Mouse (Mus musculus) limb, embryonic 14.5 days (tissue): ENCODE measurements around the gene Mcm3ap. TPM values are rescaled to one million over a fixed set of nuclear protein-coding genes. Genes with fewer than 3 reads are reported as not detected.

Experiments
- ATAC-seq: fragments of 200-750 bp; cut with Nextera tagmentation; 2 replicates; pipeline ENCODE4 v1.8.0; 2017; ENCODE audit warnings: low read depth, moderate number of reproducible peaks, moderate TSS enrichment; ENCODE audit not compliant: low FRiP score
- DNase-seq: peaks from one replicate; pipeline ENCODE4 v3.0.0-alpha.2; 2015; ENCODE audit warnings: low spot score
- H3K27ac ChIP-seq: fragments of 300-500 bp; sonication (generic); replicated peaks from 2 replicates; pipeline ENCODE4 v1.5.1; 2014; ENCODE audit warnings: low read depth, mild to moderate bottlenecking, low read length, moderate library complexity, mixed read lengths
- H3K27me3 ChIP-seq: fragments of 300-500 bp; sonication (generic); 2 replicates; pipeline ENCODE4 v1.6.1; 2014; ENCODE audit warnings: low read length, mixed read lengths; ENCODE audit not compliant: control insufficient read depth, insufficient read depth
- H3K36me3 ChIP-seq: fragments of 300-500 bp; sonication (generic); 2 replicates; pipeline ENCODE4 v1.6.1; 2014; ENCODE audit warnings: mild to moderate bottlenecking, low read length, moderate library complexity, mixed read lengths; ENCODE audit not compliant: control insufficient read depth, insufficient read depth
- H3K4me1 ChIP-seq: fragments of 300-500 bp; sonication (generic); 2 replicates; pipeline ENCODE4 v1.6.1; 2014; ENCODE audit warnings: antibody characterized with exemption, low read length, mixed read lengths; ENCODE audit not compliant: control insufficient read depth, insufficient read depth
- H3K4me2 ChIP-seq: fragments of 300-500 bp; sonication (generic); replicated peaks from 2 replicates; pipeline ENCODE4 v1.6.1; 2014; ENCODE audit warnings: low read depth, mild to moderate bottlenecking, low read length, moderate library complexity; ENCODE audit not compliant: severe bottlenecking
- H3K4me3 ChIP-seq: fragments of 300-500 bp; sonication (generic); replicated peaks from 2 replicates; pipeline ENCODE4 v1.5.1; 2014; ENCODE audit warnings: low read length
- H3K9ac ChIP-seq: fragments of 300-500 bp; sonication (generic); 2 replicates; pipeline ENCODE4 v1.6.1; 2014; ENCODE audit warnings: mild to moderate bottlenecking, low read depth, low read length, moderate library complexity; ENCODE audit not compliant: severe bottlenecking
- H3K9me3 ChIP-seq: fragments of 300-500 bp; sonication (generic); 2 replicates; pipeline ENCODE4 v1.6.1; 2016; ENCODE audit warnings: low read length; ENCODE audit not compliant: control insufficient read depth
- POLR2A ChIP-seq: fragments of 200-500 bp; IDR thresholded peaks from 2 replicates; pipeline ENCODE4 v1.8.0; 2012; ENCODE audit warnings: inconsistent platforms, mild to moderate bottlenecking, moderate library complexity, borderline replicate concordance; ENCODE audit not compliant: insufficient read depth, insufficient read length; ENCODE audit errors: extremely low read depth
- WGBS: fragments of 180-500 bp; shearing (Covaris S2); extraction: QIAGEN DNeasy Blood & Tissue Kit; methylation state at CpG from one replicate; pipeline ENCODE4 v1.1.7; 2014; 5-methylcytosine and 5-hydroxymethylcytosine counted together
- polyA plus RNA-seq, 2 experiments: library from polyadenylated mRNA; depleted of rRNA in 1 of 2; stranded (reverse) in 1 of 2; unstranded in 1 of 2; fragments of >200 nt; fragmentation: Nextera tagmentation in 1 of 2; extraction: Ambion mirVana in 1 of 2; gene quantifications; 2 replicates each; pipeline versions ENCODE4 v1.2.1 to v1.2.3; 2012 to 2014

Mcm3ap gene
- polyA plus RNA-seq, 2 experiments, result 45.6 to 65.8 TPM

GRCm38 (mm10) chr10:76531375-76531774, 62.6 kb downstream of the Mcm3ap start, which contains the start of gene Lss:
Gene Lss, plus strand, starts transcription at chr10:76531588.
- peak; percentile 94 for DNase-seq
- WGBS, result 1% methylated on average over 33 of the region's 37 CpGs

GRCm38 (mm10) chr10:76531828-76532227, 63.1 kb downstream of the Mcm3ap start:
- Histone ChIP-seq H3K36me3 (peaks cover 23% of the 10 kb centered on the region), H3K4me1 (peaks cover 3% of the 10 kb centered on the region; the same call in 1 of the 2 replicates), H3K4me3 (peak overlapping the region; percentile 50), H3K9ac (peak overlapping the region; percentile 54), H3K27ac (0 out of 2 replicates have a peak overlapping the region, but pooled peaks have one; percentile 2), H3K9me3 (no peaks in the 10 kb centered on the region), H3K27me3 (no peaks in the 10 kb centered on the region), H3K4me2 (peak overlapping the region; percentile 85)
- no peak for TF ChIP-seq POLR2A
- 0 out of 2 replicates have a peak, but pooled peaks have one; percentile 4 for ATAC-seq
- WGBS, result 2% methylated on average over 12 of the region's 14 CpGs
- no peak for DNase-seq

More at GRCm38 (mm10) chr10:76531375-76531774, 62.6 kb downstream of the Mcm3ap start, which contains the start of gene Lss:
- Histone ChIP-seq H3K4me1 (peaks cover 3% of the 10 kb centered on the region; the same call in 1 of the 2 replicates), H3K4me2 (peak within 1 kb of the TSS; percentile 85), H3K27me3 (no peaks in the 10 kb centered on the region), H3K36me3 (peaks cover 20% of the 10 kb centered on the region), H3K9me3 (no peaks in the 10 kb centered on the region), H3K9ac (peak within 1 kb of the TSS; percentile 54), H3K27ac (0 out of 2 replicates have a peak within 1 kb of the TSS, but pooled peaks have one; percentile 43), H3K4me3 (peak within 1 kb of the TSS; percentile 50)
- ATAC-seq, result peak; percentile 99
- no peak for TF ChIP-seq POLR2A

GRCm38 (mm10) chr10:76535526-76535925, 66.8 kb downstream of the Mcm3ap start:
- Histone ChIP-seq H3K36me3 (peaks cover 55% of the 10 kb centered on the region), H3K27me3 (no peaks in the 10 kb centered on the region), H3K4me3 (no peak overlapping the region), H3K4me2 (no peak overlapping the region), H3K9me3 (no peaks in the 10 kb centered on the region), H3K9ac (no peak overlapping the region), H3K4me1 (peaks cover 3% of the 10 kb centered on the region; the same call in 1 of the 2 replicates), H3K27ac (no peak overlapping the region)
- WGBS, result over 99% methylated on average over 7 of the region's 7 CpGs
- ATAC-seq, result no peak
- TF ChIP-seq POLR2A, result no peak
- no peak for DNase-seq

- ATAC-seq (no peak), DNase-seq (no peak)
- Histone ChIP-seq H3K4me1 (no peaks in the 10 kb centered on the region), H3K27ac (no peak overlapping the region), H3K9me3 (no peaks in the 10 kb centered on the region), H3K4me2 (no peak overlapping the region), H3K36me3 (peaks cover 76% of the 10 kb centered on the region), H3K4me3 (no peak overlapping the region), H3K9ac (no peak overlapping the region), H3K27me3 (no peaks in the 10 kb centered on the region)
- TF ChIP-seq POLR2A, result no peak
- WGBS, result 71% methylated on average over 9 of the region's 9 CpGs
Observed at GRCm38 (mm10) chr10:76537619-76538018, 68.9 kb downstream of the Mcm3ap start.

- TF ChIP-seq POLR2A, result no peak
- Histone ChIP-seq H3K4me1 (no peaks in the 10 kb centered on the region), H3K9ac (no peak overlapping the region), H3K4me2 (no peak overlapping the region), H3K27me3 (no peaks in the 10 kb centered on the region), H3K27ac (no peak overlapping the region), H3K4me3 (no peak overlapping the region), H3K36me3 (peaks cover 93% of the 10 kb centered on the region), H3K9me3 (no peaks in the 10 kb centered on the region)
- ATAC-seq (no peak), DNase-seq (no peak)
- 96% methylated on average over 11 of the region's 11 CpGs for WGBS
Observed at GRCm38 (mm10) chr10:76541336-76542085, 72.8 kb downstream of the Mcm3ap start.
